Mouse (Mus musculus) adrenal gland, adult 18-20 months (tissue): Measurements from ENCODE around the gene Tbc1d22b. TPM values are rescaled to one million over a fixed set of nuclear protein-coding genes. Genes with fewer than 3 reads are reported as not detected.
"Not testable (repeated sequence)": the region's sequence is repeated elsewhere in the genome, so short reads cannot be mapped to it uniquely, and the experiment has no call there.

Source experiments
- DNase-seq, 2 experiments: peaks; one replicate each; pipeline ENCODE4 v3.0.0; 2021 to 2022; ENCODE audit warnings: low spot score in 2 of 2
- long read RNA-seq, 2 experiments: library from polyadenylated mRNA; stranded (forward); transcript quantifications; one replicate each; pipeline ENCODE4 v2.0.0; 2021
- total RNA-seq, 2 experiments: library from RNA; stranded (reverse); gene quantifications; 1 replicate in 1 of 2; 2 replicates in 1 of 2; pipeline ENCODE4 v1.2.3; 2021

Tbc1d22b gene
- 10 to 100 TPM; 25.4 to 30.2 TPM for total RNA-seq
- long read RNA-seq, experiment 1, transcript Tbc1d22b-201 (13 exons, 3,595 nt) = major isoform, 14 of 23 reads
- long read RNA-seq, experiment 1, partial matches to known transcripts = 2 of 23 reads
- long read RNA-seq, experiment 1, other reads (novel, unspliced or antisense) = 7 of 23 reads
- long read RNA-seq, experiment 2, partial matches to known transcripts = 13 of 20 reads
- long read RNA-seq, experiment 2, other reads (novel, unspliced or antisense) = 3 of 20 reads

GRCm38 (mm10) chr17:29549543-29550428, at the start of gene Tbc1d22b, which contains the start of gene Gm17657:
Gene Tbc1d22b, plus strand, starts transcription at chr17:29549785.
Gene Gm17657, minus strand, starts transcription at chr17:29549638.
- peak; percentile 87 to 89 for DNase-seq

- no peak for DNase-seq
These were observed 49.3 kb upstream of the Tbc1d22b start for GRCm38 (mm10) chr17:29500243-29500740.

GRCm38 (mm10) chr17:29500802-29501469, 48.6 kb upstream of the Tbc1d22b start:
- DNase-seq = no peak

- no peak for DNase-seq
These were observed 47.4 kb upstream of the Tbc1d22b start for GRCm38 (mm10) chr17:29502005-29502668.

- no peak for DNase-seq
These were observed 46.6 kb upstream of the Tbc1d22b start for GRCm38 (mm10) chr17:29502669-29503665.

GRCm38 (mm10) chr17:29503700-29504099, 45.9 kb upstream of the Tbc1d22b start:
- no peak for DNase-seq

GRCm38 (mm10) chr17:29508927-29509608, 40.5 kb upstream of the Tbc1d22b start:
- no peak for DNase-seq

GRCm38 (mm10) chr17:29510691-29511090, 38.9 kb upstream of the Tbc1d22b start:
- no peak for DNase-seq

GRCm38 (mm10) chr17:29513044-29513730, 36.4 kb upstream of the Tbc1d22b start:
- DNase-seq = peak; percentile 46 to 58

GRCm38 (mm10) chr17:29514435-29514834, 35.1 kb upstream of the Tbc1d22b start:
- DNase-seq = peak; percentile 79 to 82

GRCm38 (mm10) chr17:29518665-29519064, 30.9 kb upstream of the Tbc1d22b start:
- DNase-seq = not testable (repeated sequence)

GRCm38 (mm10) chr17:29519731-29520130, 29.9 kb upstream of the Tbc1d22b start:
- DNase-seq = no peak

GRCm38 (mm10) chr17:29525613-29526012, 24.0 kb upstream of the Tbc1d22b start:
- DNase-seq = no peak

- DNase-seq = no peak
These were observed 20.9 kb upstream of the Tbc1d22b start for GRCm38 (mm10) chr17:29528568-29529187.

GRCm38 (mm10) chr17:29530508-29530907, 19.1 kb upstream of the Tbc1d22b start:
- no peak for DNase-seq

GRCm38 (mm10) chr17:29531278-29531677, 18.3 kb upstream of the Tbc1d22b start:
- DNase-seq = no peak

- no peak for DNase-seq
These were observed 17.7 kb upstream of the Tbc1d22b start for GRCm38 (mm10) chr17:29531757-29532384.
